Mouse (Mus musculus) cerebellum, adult 2 months (tissue): ENCODE measurements around the gene Carhsp1.

ENCODE experiments used
- CTCF ChIP-seq: fragments of 200-500 bp; IDR thresholded peaks from 2 replicates; pipeline ENCODE4 v1.5.1; 2011; ENCODE audit warnings: low read depth, mild to moderate bottlenecking, control low read depth, low read length, moderate library complexity, borderline replicate concordance; ENCODE audit not compliant: insufficient read depth
- POLR2A ChIP-seq: fragments of 200-500 bp; IDR thresholded peaks from 2 replicates; pipeline ENCODE4 v1.6.1; 2011; ENCODE audit warnings: low read length, control low read depth, borderline replicate concordance; ENCODE audit not compliant: insufficient read depth

GRCm38 (mm10) chr16:8669432-8669831 is 2.5 kb downstream of the Carhsp1 start:
- no peak for TF ChIP-seq POLR2A
- TF ChIP-seq CTCF: no peak
